Mouse (Mus musculus) stomach, postnatal 0 days (tissue): ENCODE measurements at regions not wholly inside any gene's neighbourhood (a gene's known extent, or its start where the extent isn't known, plus 50 kb on each side); places are given as distances from the start of the nearest gene placed in this dataset.

ENCODE experiments used
- CTCF ChIP-seq: IDR thresholded peaks from 2 replicates; pipeline ENCODE4 v1.5.1; 2016; ENCODE audit warnings: antibody characterized with exemption, low read depth, mild to moderate bottlenecking, moderate library complexity
- EP300 ChIP-seq: optimal IDR thresholded peaks from 2 replicates; pipeline ENCODE3; 2016; ENCODE audit warnings: antibody characterized with exemption

GRCm38 (mm10) chr17:62230939-62231338 lies 650.2 kb downstream of the Efna5 start:
- TF ChIP-seq CTCF: no peak
- TF ChIP-seq EP300: no peak
